Mouse (Mus musculus) c-Kit-negative CD71-positive TER-119-positive erythroid progenitor cells, embryonic 14.5 days (primary cell): ENCODE data around the gene Rrp1.
"Not testable (repeated sequence)": the region's sequence is repeated elsewhere in the genome, so short reads cannot be mapped to it uniquely, and the experiment has no call there.

Experiments used
- DNase-seq: peaks from one replicate; pipeline ENCODE4 v3.0.0-alpha.2; 2013; ENCODE audit warnings: low read depth, low spot score

Rrp1 gene

DNA sequence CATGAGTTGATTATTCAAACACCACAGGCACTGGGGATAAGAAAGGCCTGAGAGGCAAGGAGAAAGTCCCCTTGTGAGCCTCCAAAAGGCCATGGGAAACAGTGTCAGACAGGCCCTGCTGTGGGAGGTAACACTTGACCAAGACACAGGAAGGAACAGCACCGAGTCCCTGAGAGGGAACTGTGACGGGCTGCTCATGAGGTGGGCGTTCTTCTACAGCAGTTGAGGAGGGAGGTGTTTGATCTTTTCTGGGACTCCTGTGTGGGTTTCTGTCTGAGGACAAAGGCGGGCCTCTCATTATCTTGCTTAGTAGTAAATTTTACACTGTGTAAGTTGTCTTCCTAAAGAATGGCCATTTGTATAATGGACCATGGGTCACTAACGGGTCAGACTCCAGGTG is 27.3 kb downstream of the Rrp1 start:
- DNase-seq: no peak

DNA sequence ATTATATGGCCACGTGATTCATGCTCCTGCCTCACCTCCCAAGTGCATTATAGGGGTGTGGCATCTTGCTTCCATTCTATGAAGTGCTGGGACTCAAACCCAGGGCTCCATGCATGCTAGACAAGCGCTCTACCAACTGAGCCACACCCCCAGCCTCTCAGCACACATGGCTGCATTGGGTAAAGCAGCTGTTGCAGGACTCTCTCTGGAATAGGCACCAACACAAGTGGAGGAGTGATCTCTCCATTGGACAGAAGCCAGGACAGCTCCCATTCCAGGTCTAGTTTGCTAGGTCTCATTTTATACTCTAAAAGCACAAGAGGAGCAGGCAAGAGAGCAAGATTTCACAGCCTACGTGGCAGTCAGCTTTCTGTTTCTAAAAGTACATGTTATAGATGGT is 29.3 kb downstream of the Rrp1 start:
- no peak for DNase-seq

DNA sequence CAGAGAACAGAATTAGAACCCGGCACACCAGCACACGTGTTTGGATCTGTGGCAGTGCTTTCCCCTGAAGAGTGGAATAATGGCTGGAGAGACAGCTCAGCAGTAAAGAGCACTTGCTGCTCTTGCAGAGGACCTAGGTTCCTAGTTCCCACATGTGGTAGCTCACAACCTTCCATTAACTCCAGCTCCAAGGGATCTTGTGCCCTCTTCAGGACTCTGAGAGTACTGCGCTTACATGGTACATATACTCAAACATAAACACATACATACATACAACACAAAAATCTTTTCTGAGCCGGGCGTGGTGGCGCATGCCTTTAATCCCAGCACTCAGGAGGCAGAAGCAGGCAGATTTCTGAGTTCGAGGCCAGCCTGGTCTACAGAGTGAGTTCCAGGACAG is 34.3 kb downstream of the Rrp1 start:
- no peak for DNase-seq

DNA sequence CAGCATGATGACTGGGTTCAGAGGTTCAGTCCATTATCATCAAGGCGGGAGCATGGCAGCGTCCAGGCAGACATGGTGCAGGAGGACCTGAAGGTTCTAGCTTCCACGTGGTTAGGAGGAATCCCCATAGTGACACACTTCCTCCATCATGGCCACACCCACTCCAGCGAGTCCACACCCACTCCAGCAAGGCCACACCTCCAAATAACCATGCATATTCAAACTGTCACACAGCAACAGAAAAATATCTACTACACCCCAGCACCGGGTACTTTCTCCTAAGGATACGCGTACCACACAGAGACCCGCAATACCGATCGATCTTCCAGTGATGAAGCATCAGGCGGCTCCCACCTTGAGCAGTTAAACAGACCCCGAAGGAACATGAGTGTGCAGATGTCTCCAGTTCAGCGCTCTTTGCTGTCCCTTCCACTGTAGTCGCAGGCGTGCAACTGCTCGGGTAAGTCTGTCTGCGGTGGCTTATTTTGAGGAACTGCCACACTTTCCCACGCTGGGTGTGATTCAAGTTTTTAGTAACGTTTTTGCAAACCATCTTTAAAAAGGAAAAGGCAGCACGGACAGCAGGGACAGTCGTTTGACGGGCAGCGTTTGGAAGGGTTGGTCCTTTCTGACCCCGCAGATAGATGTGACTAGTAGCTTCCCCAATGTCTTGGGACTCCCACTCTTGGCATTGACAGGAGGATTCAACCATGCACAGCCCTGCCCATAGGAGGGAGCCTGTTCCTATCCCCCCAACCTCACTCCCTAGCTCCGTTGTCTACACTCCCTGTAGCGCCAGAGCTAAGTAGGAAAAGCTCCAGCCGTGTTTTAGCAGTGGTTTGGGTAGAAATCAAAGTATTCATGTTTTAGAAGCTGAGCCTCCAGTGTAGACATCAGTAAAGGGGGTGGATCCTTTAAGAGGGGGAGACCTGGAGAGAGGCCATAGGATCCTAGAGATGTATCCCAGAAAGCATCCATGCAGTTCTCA is 39.9 kb downstream of the Rrp1 start:
- DNase-seq: peak; percentile 36

- DNase-seq: no peak
These were observed 41.1 kb downstream of the Rrp1 start for GRCm38 (mm10) chr10:78371746-78372145.

- peak; percentile 25 for DNase-seq
These were observed 45.3 kb downstream of the Rrp1 start for GRCm38 (mm10) chr10:78367586-78367985.

DNA sequence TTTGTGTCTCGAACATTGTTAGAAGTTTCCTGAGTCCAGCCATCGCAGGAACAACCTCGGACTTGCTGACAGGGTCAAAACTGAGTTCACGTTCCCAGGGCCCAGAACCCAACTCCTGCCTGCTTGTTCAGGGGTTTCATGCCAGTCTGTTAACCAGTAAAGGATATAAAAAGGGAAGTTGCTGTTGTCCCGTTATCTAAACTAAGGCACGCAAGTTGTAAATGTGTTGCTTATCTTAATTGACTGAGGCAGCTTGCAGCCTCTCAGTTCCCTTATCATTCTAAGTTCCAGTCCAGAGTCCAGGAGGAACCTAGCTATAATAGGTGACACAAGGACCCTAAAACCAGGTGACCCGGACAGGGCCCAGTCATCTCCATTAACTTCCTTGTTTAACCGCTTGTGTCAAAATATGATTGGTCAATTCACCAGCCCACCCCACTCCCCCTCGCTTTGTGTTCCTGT is 46.0 kb downstream of the Rrp1 start:
- DNase-seq: peak; percentile 58

DNA sequence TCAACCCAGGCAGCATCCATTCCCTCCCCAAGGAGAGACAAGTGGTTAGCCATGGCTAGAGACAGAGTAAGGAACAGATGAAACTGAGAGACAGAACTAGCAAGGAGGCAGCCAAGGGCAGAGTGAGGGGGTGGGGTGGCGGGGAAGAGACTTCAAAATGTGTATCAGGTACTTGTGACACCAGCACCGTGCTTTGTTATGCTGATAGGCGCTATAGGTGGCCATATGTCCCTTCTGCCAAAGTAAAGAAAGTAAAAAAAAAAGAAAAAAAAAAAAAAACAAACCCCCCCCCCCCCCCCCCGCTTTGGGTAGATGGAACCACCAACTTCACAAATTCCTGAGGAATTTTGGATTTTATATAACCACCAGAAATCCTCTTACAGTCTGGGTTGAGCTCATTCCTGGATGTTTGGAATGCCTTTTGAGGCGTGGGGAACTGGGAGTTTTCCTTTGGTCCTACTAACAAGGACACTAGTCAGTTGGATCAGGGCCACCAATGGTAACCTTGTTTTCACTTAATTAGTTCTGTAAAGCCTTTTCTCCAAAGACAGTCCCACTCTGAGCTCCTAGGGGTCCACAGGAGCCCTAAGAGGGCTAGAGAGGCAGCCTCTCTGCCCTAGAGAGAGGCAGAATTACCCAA is 46.5 kb downstream of the Rrp1 start:
- DNase-seq: no peak

GRCm38 (mm10) chr10:78365555-78365954 is 47.3 kb downstream of the Rrp1 start:
- DNase-seq: no peak

- no peak for DNase-seq
These were observed 48.7 kb downstream of the Rrp1 start for GRCm38 (mm10) chr10:78364106-78364505.

DNA sequence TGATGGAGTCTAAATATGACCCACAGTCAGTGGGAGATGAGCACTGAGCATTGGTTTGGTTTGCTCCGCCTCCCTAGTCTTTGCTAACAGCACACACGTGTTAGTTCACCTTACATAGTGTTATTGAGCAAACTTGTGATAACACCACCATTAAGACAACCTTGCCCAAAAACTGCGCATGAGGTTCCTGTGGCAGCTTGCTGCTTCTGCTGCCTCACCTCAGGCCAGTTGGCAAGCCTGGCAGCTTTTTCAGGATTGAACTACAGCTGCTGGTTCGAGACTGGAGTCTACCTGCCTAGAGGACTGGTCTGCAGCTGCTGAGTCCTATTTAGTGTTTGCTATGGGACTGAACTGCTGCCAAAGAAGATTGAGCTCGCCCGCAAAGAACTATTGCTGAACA is 49.5 kb downstream of the Rrp1 start:
- no peak for DNase-seq

GRCm38 (mm10) chr10:78361951-78362350 is 50.9 kb downstream of the Rrp1 start:
- no peak for DNase-seq

GRCm38 (mm10) chr10:78360290-78360711 is 52.5 kb downstream of the Rrp1 start:
- DNase-seq: no peak

DNA sequence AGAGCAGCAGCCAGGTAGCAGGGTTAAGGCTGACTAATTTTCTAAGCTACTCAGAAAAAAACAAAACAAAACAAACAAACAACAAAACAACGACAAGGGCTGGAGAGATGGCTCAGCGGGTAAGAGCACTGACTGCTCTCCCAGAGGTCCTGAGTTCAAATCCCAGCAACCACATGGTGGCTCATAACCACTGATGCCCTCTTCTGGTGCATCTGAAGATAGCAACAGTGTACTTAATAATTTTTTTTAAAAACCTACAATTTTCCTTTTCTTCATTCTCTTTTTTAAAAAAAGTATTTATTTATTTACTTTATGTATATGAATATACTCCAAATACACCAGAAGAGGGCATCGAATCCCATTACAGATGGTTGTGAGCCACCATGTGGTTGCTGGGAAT is 53.8 kb downstream of the Rrp1 start:
- DNase-seq: not testable (repeated sequence)

DNA sequence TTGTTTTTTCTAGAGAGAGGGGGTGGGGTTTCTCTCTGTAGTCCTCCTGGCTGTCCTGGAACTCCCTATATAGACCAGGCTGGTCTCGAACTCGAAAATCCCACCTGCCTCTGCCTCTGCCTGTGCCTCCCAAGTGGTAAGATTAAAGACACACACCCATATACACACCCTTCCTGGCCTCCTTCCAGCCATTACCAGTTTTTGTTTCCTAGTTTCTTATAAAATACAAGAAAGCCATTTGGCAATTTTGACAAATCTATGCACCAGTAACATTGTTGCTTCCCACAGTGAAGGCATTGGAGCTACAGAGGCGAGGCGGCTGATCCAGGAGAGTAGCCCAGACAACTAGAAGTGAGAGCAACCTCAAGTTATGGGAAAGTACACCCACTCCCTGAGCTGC is 54.6 kb downstream of the Rrp1 start:
- no peak for DNase-seq

GRCm38 (mm10) chr10:78357742-78358141 is 55.1 kb downstream of the Rrp1 start:
- DNase-seq: no peak

- DNase-seq: no peak
These were observed 56.8 kb downstream of the Rrp1 start for GRCm38 (mm10) chr10:78355931-78356593.

DNA sequence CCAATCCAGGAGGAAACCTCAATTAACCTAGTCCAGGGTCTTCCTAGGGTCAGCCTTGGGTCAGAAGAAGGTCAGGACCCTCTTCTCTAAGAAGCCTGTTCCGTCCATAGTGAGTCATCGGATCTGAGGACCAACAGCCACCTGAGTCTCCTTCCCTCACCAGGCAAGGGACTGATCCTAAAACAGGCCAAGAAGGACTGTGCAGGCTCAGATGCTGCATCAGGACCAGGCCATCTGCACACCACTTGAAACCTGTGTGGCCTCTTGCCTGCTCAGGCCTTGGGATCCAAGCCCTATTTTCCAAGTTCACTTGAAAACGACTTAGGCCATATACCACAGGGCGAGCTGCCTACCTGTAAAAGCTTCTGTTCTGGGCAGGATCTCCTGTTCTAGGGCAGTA is 59.6 kb downstream of the Rrp1 start:
- DNase-seq: no peak

- DNase-seq: no peak
These were observed 60.2 kb downstream of the Rrp1 start for GRCm38 (mm10) chr10:78352666-78353030.

DNA sequence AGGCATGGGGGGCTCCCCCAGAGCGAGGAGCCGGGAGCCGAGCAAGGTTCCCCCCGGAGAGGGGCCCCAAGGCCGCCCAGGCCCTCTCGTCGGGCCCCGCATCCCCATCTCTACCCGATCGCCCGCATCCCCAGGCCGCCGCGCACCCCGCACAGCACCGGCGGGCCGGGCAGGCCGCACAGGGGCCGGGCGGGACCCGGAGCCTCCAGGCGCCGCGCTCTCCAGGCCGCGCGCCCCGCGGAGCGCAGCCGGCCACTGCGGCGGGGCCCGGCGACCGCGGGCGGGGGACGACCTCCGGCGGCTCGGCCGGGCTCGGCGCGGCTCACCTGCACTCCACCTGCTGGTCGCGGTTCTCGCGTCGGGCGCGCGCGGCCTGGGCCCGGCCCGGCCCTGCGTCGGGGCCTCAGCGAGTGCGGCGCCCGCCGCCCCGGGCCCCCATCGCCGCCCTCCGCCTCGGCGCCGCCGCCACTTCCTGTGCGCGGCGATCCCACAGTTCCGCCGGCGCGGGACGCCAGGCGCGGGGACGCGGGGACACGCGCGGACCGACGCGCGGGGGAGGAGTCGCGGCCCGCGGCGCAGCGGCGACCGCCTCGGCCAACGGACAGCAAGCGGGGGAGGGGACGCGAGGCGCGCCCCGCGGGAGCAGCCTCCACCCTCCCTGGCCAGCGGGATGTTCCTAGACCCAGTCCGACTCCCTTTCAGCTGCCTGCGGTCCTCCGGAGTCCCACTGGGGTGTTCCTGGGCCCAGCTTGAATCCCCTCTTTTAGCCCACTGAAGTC is 60.8 kb downstream of the Rrp1 start, which contains the start of gene Agpat3:
Agpat3 (minus strand) TSS at position 603 of the 779 bp plus-strand sequence.
- no peak for DNase-seq

DNA sequence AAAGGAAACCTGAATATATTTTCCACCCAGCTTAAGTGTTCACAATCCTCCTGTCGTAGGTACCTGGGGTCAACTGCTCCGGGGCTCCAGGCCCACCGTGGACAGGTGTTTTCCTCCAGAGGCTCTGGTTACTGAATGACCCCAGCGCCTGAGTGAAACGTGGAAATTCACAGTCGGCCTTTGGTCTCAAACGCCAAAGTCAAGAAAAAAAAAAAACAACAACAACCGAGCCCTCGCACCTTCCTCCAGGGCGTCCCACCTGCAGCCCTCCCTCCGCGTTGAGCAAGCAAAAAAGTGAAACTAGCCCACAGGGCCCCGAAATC is 61.3 kb downstream of the Rrp1 start:
- no peak for DNase-seq
